Mouse (Mus musculus) cerebellum, adult 2 months (tissue): ENCODE data around the gene Camp.

Experiments
- CTCF ChIP-seq: fragments of 200-500 bp; IDR thresholded peaks from 2 replicates; pipeline ENCODE4 v1.5.1; 2011; ENCODE audit warnings: low read depth, mild to moderate bottlenecking, control low read depth, low read length, moderate library complexity, borderline replicate concordance; ENCODE audit not compliant: insufficient read depth
- POLR2A ChIP-seq: fragments of 200-500 bp; IDR thresholded peaks from 2 replicates; pipeline ENCODE4 v1.6.1; 2011; ENCODE audit warnings: low read length, control low read depth, borderline replicate concordance; ENCODE audit not compliant: insufficient read depth

- TF ChIP-seq POLR2A (no peak), CTCF (no peak)
Observed at GRCm38 (mm10) chr9:109826181-109826580, 23.2 kb downstream of the Camp start.
